15 mouse cellular contexts compared by ENCODE assay signal in the genomic region with DNA sequence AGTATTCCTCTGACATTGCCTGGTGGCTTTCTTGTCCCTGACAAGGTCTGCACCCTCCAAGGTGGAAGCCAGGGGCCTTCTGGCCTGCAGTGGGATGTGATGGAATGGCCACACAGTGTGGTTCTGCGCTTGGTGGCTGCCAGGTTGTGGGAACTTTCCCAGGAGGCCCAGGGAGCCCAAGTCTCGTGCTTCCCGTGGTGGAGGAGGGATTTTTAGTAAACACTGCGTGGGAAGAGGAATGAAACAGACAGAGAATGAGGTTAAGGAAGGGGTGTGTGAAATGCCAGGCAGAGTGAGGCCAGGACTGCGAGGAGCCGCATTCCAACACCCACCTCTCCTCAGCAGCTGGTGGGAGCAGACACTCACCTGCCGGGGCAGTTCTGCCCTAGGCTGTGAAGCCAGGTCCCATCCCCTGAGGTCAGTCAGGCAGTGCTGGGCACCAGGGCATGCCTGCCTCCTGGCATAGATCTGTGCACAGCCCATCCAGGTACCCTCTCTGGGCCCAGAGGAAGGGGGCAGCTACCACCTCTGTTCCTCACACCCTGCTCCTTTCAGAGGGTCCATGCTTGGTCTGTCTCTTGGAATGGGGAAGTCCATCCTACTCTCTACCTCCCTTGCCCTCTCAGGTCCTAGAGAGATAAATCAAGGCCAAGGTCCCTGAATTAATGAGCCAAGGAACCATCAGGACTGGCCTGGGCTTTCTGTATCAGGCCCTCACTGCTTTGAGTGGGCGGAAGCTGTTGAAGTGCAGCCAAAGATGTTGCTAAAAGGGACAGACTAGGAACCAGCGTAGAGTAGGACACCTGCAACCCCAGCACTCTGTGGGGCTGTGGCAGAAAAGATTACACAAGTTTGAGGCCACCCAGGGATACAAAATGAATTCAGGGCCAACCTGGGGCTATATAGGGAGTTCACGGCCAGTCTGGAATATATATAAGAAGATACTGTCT. TPM values are rescaled to one million over a fixed set of nuclear protein-coding genes. Genes with fewer than 3 reads are reported as not detected.
DNase-seq lines count a peak whose midpoint lies in the region; ATAC-seq and TF ChIP-seq lines count a peak whose summit lies in the region.
"Had no signal": no experiment of that assay in that cellular context is flagged by ENCODE, and none has a peak within 500 bp of the region (broad histone marks: within the 10 kb centered on the region; RNA-seq: fewer than 3 reads in every experiment).

No protein-coding gene starts in this region.

- no peak for TF ChIP-seq RAD21 in MEL (IDR thresholded peaks at IDR 0.05; ENCODE audit: low read depth, low read length)

- H3K4me3 ChIP-seq in hindbrain, embryonic 11.5 days (ENCODE audit: low read depth, low read length), result no peak overlapping the region
- no peak overlapping the region for H3K4me3 ChIP-seq in hindbrain, embryonic 14.5 days (replicated peaks; ENCODE audit: low read length)
- no peak overlapping the region for H3K4me3 ChIP-seq in MEL (ENCODE audit: control insufficient read depth in 1 of 2, insufficient read depth in 1 of 2, low read depth in 2 of 2, low read length in 2 of 2)
- no peak overlapping the region for H3K4me3 ChIP-seq in limb, embryonic 10.5 days
- H3K4me3 ChIP-seq in heart, embryonic 11.5 days (ENCODE audit: low read depth, low read length), result no peak overlapping the region
- H3K4me3 ChIP-seq in heart, embryonic 12.5 days, result no peak overlapping the region
- H3K4me3 ChIP-seq: heart, adult 2 months; liver, embryonic 12.5 days; myocyte had no signal

- TF ChIP-seq EP300 in MEL (IDR thresholded peaks at IDR 0.05; ENCODE audit: low read depth in 1 of 2, low read length in 2 of 2), result peak in 1 of 2 experiments; percentile 43; a peak in 2 of 4 replicates

- intact Hi-C loops in left cerebral cortex, postnatal 25 days (cut with DNase I), result no loop called here
- intact Hi-C loops in left cerebral cortex, postnatal 10 days (cut with DNase I), result loop anchor here (5.0 kb wide), 1 partner anchor 55 kb away; the partner anchor contains the start of gene Tgfa

- ATAC-seq in hindbrain, embryonic 11.5 days (ENCODE audit: low FRiP score), result no peak
- ATAC-seq in hindbrain, embryonic 14.5 days (ENCODE audit: low FRiP score), result no peak
- ATAC-seq in heart, embryonic 11.5 days (replicated peaks; ENCODE audit: insufficient number of reproducible peaks, low FRiP score, low TSS enrichment), result no peak
- ATAC-seq in heart, embryonic 12.5 days (ENCODE audit: insufficient number of reproducible peaks, low FRiP score), result no peak
- ATAC-seq: intestine, postnatal 0 days; liver, embryonic 12.5 days had no signal

- H3K9me3 ChIP-seq in hindbrain, embryonic 11.5 days (ENCODE audit: control insufficient read depth, low read length), result no peaks in the 10 kb centered on the region
- H3K9me3 ChIP-seq in hindbrain, embryonic 14.5 days (ENCODE audit: control insufficient read depth, low read length), result no peaks in the 10 kb centered on the region
- no peaks in the 10 kb centered on the region for H3K9me3 ChIP-seq in MEL (replicated peaks; ENCODE audit: insufficient read depth, low read length)
- no peaks in the 10 kb centered on the region for H3K9me3 ChIP-seq in limb, embryonic 10.5 days (replicated peaks)
- no peaks in the 10 kb centered on the region for H3K9me3 ChIP-seq in heart, embryonic 11.5 days (replicated peaks; ENCODE audit: control insufficient read depth, low read length)
- H3K9me3 ChIP-seq in heart, embryonic 12.5 days (replicated peaks), result no peaks in the 10 kb centered on the region
- H3K9me3 ChIP-seq: liver, embryonic 12.5 days had no signal

- DNase-seq in hindbrain, embryonic 11.5 days (ENCODE audit: low spot score), result no peak
- DNase-seq in hindbrain, embryonic 14.5 days (ENCODE audit: low spot score), result no peak
- peak; percentile 15 to 51 for DNase-seq in left cerebral cortex, postnatal 25 days (ENCODE audit: low spot score in 2 of 2)
- no peak for DNase-seq in left cerebral cortex, postnatal 10 days (ENCODE audit: extremely low spot score in 1 of 2, low spot score in 2 of 2)
- peak; percentile 26 for DNase-seq in MEL (ENCODE audit: low read depth, low spot score)
- DNase-seq in limb, embryonic 10.5 days (ENCODE audit: low spot score), result no peak
- DNase-seq: adrenal gland, postnatal 25 days; heart, adult 2 months; thymus, adult 18-20 months had no signal

- H3K36me3 ChIP-seq in hindbrain, embryonic 11.5 days (ENCODE audit: control insufficient read depth, insufficient read depth, low read length), result no peaks in the 10 kb centered on the region
- H3K36me3 ChIP-seq in hindbrain, embryonic 14.5 days (replicated peaks; ENCODE audit: control insufficient read depth, insufficient read depth), result no peaks in the 10 kb centered on the region
- H3K36me3 ChIP-seq in MEL (ENCODE audit: control insufficient read depth in 1 of 2, insufficient read depth in 2 of 2, low read length in 2 of 2), result no peaks in the 10 kb centered on the region; a peak in 1 of 4 replicates
- H3K36me3 ChIP-seq in limb, embryonic 10.5 days, result no peaks in the 10 kb centered on the region
- no peaks in the 10 kb centered on the region for H3K36me3 ChIP-seq in heart, embryonic 11.5 days (ENCODE audit: control insufficient read depth, insufficient read depth, low read length)
- no peaks in the 10 kb centered on the region for H3K36me3 ChIP-seq in heart, embryonic 12.5 days
- H3K36me3 ChIP-seq: liver, embryonic 12.5 days had no signal

- H3K27ac ChIP-seq in hindbrain, embryonic 11.5 days (ENCODE audit: low read depth, low read length), result no peak overlapping the region
- no peak overlapping the region for H3K27ac ChIP-seq in hindbrain, embryonic 14.5 days
- H3K27ac ChIP-seq in MEL (ENCODE audit: control insufficient read depth, low read depth, low read length), result no peak overlapping the region
- H3K27ac ChIP-seq in limb, embryonic 10.5 days, result 0 out of 2 replicates have a peak overlapping the region, but pooled peaks have one; percentile 17
- no peak overlapping the region for H3K27ac ChIP-seq in heart, embryonic 11.5 days (ENCODE audit: low read depth, low read length)
- no peak overlapping the region for H3K27ac ChIP-seq in heart, embryonic 12.5 days (ENCODE audit: poor library complexity, severe bottlenecking)
- H3K27ac ChIP-seq: heart, adult 2 months; liver, embryonic 12.5 days had no signal

- H3K9ac ChIP-seq in hindbrain, embryonic 11.5 days (ENCODE audit: low read depth, low read length), result 0 out of 2 replicates have a peak overlapping the region, but pooled peaks have one; percentile 7
- H3K9ac ChIP-seq in hindbrain, embryonic 14.5 days, result no peak overlapping the region
- no peak overlapping the region for H3K9ac ChIP-seq in MEL (ENCODE audit: control insufficient read depth, low read depth, low read length, poor library complexity, severe bottlenecking)
- no peak overlapping the region for H3K9ac ChIP-seq in heart, embryonic 11.5 days (ENCODE audit: low read depth, low read length)
- no peak overlapping the region for H3K9ac ChIP-seq in heart, embryonic 12.5 days
- H3K9ac ChIP-seq: liver, embryonic 12.5 days had no signal

- TF ChIP-seq POLR2A in MEL (IDR thresholded peaks at IDR 0.05; ENCODE audit: control insufficient read depth in 1 of 2, insufficient read depth in 1 of 2, low read depth in 1 of 2, low read length in 2 of 2, poor library complexity in 1 of 2), result no peak

- 75% methylated on average over 10 of the region's 10 CpGs for WGBS in hindbrain, embryonic 11.5 days
- 86% methylated on average over 10 of the region's 10 CpGs for WGBS in hindbrain, embryonic 14.5 days
- 77% methylated on average over 10 of the region's 10 CpGs for WGBS in limb, embryonic 10.5 days
- 63% methylated on average over 10 of the region's 10 CpGs for WGBS in heart, embryonic 11.5 days (ENCODE audit: insufficient replicate concordance)
- WGBS in heart, embryonic 12.5 days, result 64% methylated on average over 10 of the region's 10 CpGs

- H3K4me2 ChIP-seq in hindbrain, embryonic 11.5 days (replicated peaks; ENCODE audit: low read depth, low read length), result no peak overlapping the region
- no peak overlapping the region for H3K4me2 ChIP-seq in hindbrain, embryonic 14.5 days (replicated peaks)
- no peak overlapping the region for H3K4me2 ChIP-seq in heart, embryonic 11.5 days
- H3K4me2 ChIP-seq in heart, embryonic 12.5 days, result no peak overlapping the region
- H3K4me2 ChIP-seq: liver, embryonic 12.5 days had no signal

- no peak for TF ChIP-seq CTCF in MEL (IDR thresholded peaks at IDR 0.05 in 2 of 3, conservative IDR thresholded peaks at IDR 0.05 in 1 of 3; ENCODE audit: control insufficient read depth in 1 of 3, insufficient read depth in 1 of 3, low read depth in 2 of 3, low read length in 3 of 3, poor library complexity in 1 of 3, severe bottlenecking in 1 of 3)

- no peaks in the 10 kb centered on the region for H3K4me1 ChIP-seq in hindbrain, embryonic 11.5 days (replicated peaks; ENCODE audit: control insufficient read depth, insufficient read depth, low read length)
- H3K4me1 ChIP-seq in hindbrain, embryonic 14.5 days (replicated peaks; ENCODE audit: control insufficient read depth, insufficient read depth, low read length), result no peaks in the 10 kb centered on the region
- H3K4me1 ChIP-seq in MEL (ENCODE audit: control insufficient read depth in 1 of 2, insufficient read depth in 2 of 2, low read length in 2 of 2), result peaks cover 5 to 11% of the 10 kb centered on the region in 2 experiments; a peak in 3 of 4 replicates
- H3K4me1 ChIP-seq in limb, embryonic 10.5 days, result peaks cover 6% of the 10 kb centered on the region; the same call in 1 of the 2 replicates
- H3K4me1 ChIP-seq in heart, embryonic 11.5 days (ENCODE audit: control insufficient read depth, insufficient read depth, low read length), result no peaks in the 10 kb centered on the region
- peaks cover 7% of the 10 kb centered on the region for H3K4me1 ChIP-seq in heart, embryonic 12.5 days (replicated peaks)
- H3K4me1 ChIP-seq: liver, embryonic 12.5 days had no signal

- no peaks in the 10 kb centered on the region for H3K27me3 ChIP-seq in hindbrain, embryonic 11.5 days (ENCODE audit: control insufficient read depth, insufficient read depth, low read length)
- no peaks in the 10 kb centered on the region for H3K27me3 ChIP-seq in hindbrain, embryonic 14.5 days (ENCODE audit: control insufficient read depth, insufficient read depth, low read length)
- H3K27me3 ChIP-seq in MEL (ENCODE audit: control insufficient read depth in 1 of 2, insufficient read depth in 2 of 2, low read length in 2 of 2), result no peaks in the 10 kb centered on the region
- no peaks in the 10 kb centered on the region for H3K27me3 ChIP-seq in limb, embryonic 10.5 days (ENCODE audit: low read depth, poor library complexity, severe bottlenecking)
- no peaks in the 10 kb centered on the region for H3K27me3 ChIP-seq in heart, embryonic 11.5 days (ENCODE audit: control insufficient read depth, insufficient read depth, low read length)
- no peaks in the 10 kb centered on the region for H3K27me3 ChIP-seq in heart, embryonic 12.5 days (replicated peaks)
- H3K27me3 ChIP-seq: liver, embryonic 12.5 days had no signal

- no peaks in the 10 kb centered on the region for H3K79me2 ChIP-seq in MEL (ENCODE audit: control insufficient read depth, insufficient read depth, low read length, poor library complexity)

RNA-seq across cellular contexts. Expression of gene Tgfa, which starts 57.4 kb away (rescaled TPM):
- polyA plus RNA-seq in hindbrain, embryonic 11.5 days (2014; fragmentation: Nextera tagmentation; extraction: Ambion mirVana), result 2.2 and 2.5 TPM in 2 replicates
- 23.1 and 27.2 TPM in 2 replicates for polyA plus RNA-seq in hindbrain, embryonic 14.5 days (2014; fragmentation: Nextera tagmentation; extraction: Ambion mirVana)
- total RNA-seq in left cerebral cortex, postnatal 25 days (2021), result 10 to 100 TPM; 13.8 to 22.5 TPM
- total RNA-seq in left cerebral cortex, postnatal 10 days (2021), result 10 to 100 TPM; 18.4 to 26.0 TPM
- 6.6 and 7.8 TPM in 2 replicates for total RNA-seq in MEL (2012; rRNA removed)
- 1 to 10 TPM in 1 of 2 experiments, not detected in 1; 9.1 TPM for polyA plus RNA-seq in MEL (2012; ENCODE audit: insufficient read depth in 1 of 2, insufficient read length in 2 of 2, low read depth in 1 of 2, low replicate concordance in 2 of 2, missing spikeins in 1 of 2)
- polyA plus RNA-seq in limb, embryonic 10.5 days (2016; fragmentation: Nextera tagmentation; extraction: Ambion mirVana), result 0.43 and 1.1 TPM in 2 replicates
- 3.0 and 4.1 TPM in 2 replicates for polyA plus RNA-seq in heart, embryonic 11.5 days (2014; fragmentation: Nextera tagmentation; extraction: Ambion mirVana)
- polyA plus RNA-seq in heart, embryonic 12.5 days (2016; fragmentation: Nextera tagmentation; extraction: Ambion mirVana), result 4.6 and 5.2 TPM in 2 replicates
- total RNA-seq: common myeloid progenitor, adult 5-6 weeks had no signal

Comparison
In these comparisons a context has a peak if more than half of its experiments do, and no peak if none do; other contexts are left out.
1. DNase-seq: peak in left cerebral cortex, postnatal 25 days (2 of 2) and MEL (single experiment); none in hindbrain, embryonic 11.5 days (single experiment), hindbrain, embryonic 14.5 days (single experiment), left cerebral cortex, postnatal 10 days (0 of 2) and limb, embryonic 10.5 days (single experiment).